Mouse (Mus musculus) spleen, adult 2 months (tissue): ENCODE data around the gene Tsc22d2. TPM values are rescaled to one million over a fixed set of nuclear protein-coding genes. Genes with fewer than 3 reads are reported as not detected.
"Not testable (repeated sequence)": the region's sequence is repeated elsewhere in the genome, so short reads cannot be mapped to it uniquely, and the experiment has no call there.

Source experiments
- DNase-seq, 2 experiments: peaks; one replicate each; pipeline versions ENCODE4 v3.0.0 to v3.0.0-alpha.2; 2012 to 2021; ENCODE audit warnings: low spot score in 2 of 2, low read depth in 1 of 2
- H3K27ac ChIP-seq: fragments of 200-500 bp; 2 replicates; pipeline ENCODE4 v1.5.1; 2012; ENCODE audit warnings: low read length, inconsistent platforms; ENCODE audit not compliant: insufficient read depth
- H3K27me3 ChIP-seq: fragments of 200-500 bp; 2 replicates; pipeline ENCODE4 v1.6.1; 2012; ENCODE audit warnings: mild to moderate bottlenecking, moderate library complexity, low read length, inconsistent platforms; ENCODE audit not compliant: control insufficient read depth, insufficient read depth
- H3K36me3 ChIP-seq: fragments of 200-500 bp; 2 replicates; pipeline ENCODE4 v1.6.1; 2012; ENCODE audit warnings: mild to moderate bottlenecking, low read length, inconsistent platforms; ENCODE audit not compliant: control insufficient read depth, insufficient read depth
- H3K4me1 ChIP-seq: fragments of 200-500 bp; 2 replicates; pipeline ENCODE4 v1.6.1; 2011; ENCODE audit warnings: inconsistent platforms; ENCODE audit not compliant: control insufficient read depth, insufficient read depth, insufficient read length
- H3K4me3 ChIP-seq: fragments of 200-500 bp; 2 replicates; pipeline ENCODE4 v1.5.1; 2011; ENCODE audit warnings: mild to moderate bottlenecking, inconsistent platforms; ENCODE audit not compliant: insufficient read depth, insufficient read length; ENCODE audit errors: extremely low read depth
- CTCF ChIP-seq: fragments of 200-500 bp; IDR thresholded peaks from 2 replicates; pipeline ENCODE4 v1.5.1; 2011; ENCODE audit warnings: mild to moderate bottlenecking, inconsistent platforms; ENCODE audit not compliant: insufficient read depth, insufficient read length, insufficient replicate concordance; ENCODE audit errors: extremely low read depth
- POLR2A ChIP-seq: fragments of 200-500 bp; IDR thresholded peaks from 2 replicates; pipeline ENCODE4 v1.6.1; 2011; ENCODE audit warnings: low read depth, low read length, inconsistent platforms
- WGBS: fragments of 180-500 bp; shearing (Covaris S2); methylation state at CpG from one replicate; pipeline ENCODE4 v1.1.7; 2018; 5-methylcytosine and 5-hydroxymethylcytosine counted together
- polyA plus RNA-seq: library from polyadenylated mRNA; depleted of rRNA; stranded (reverse); fragments of >200 nt; gene quantifications from 2 replicates; pipeline ENCODE4 v1.2.3, GENCODE M21; 2012

Gene Tsc22d2
- polyA plus RNA-seq, 1 experiment, result 12.3 TPM

- H3K27ac ChIP-seq, result no peak overlapping the region
- no peak for DNase-seq
- H3K36me3 ChIP-seq, result peaks cover 4% of the 10 kb centered on the region; the same call in 1 of the 2 replicates
- 87% methylated on average over 3 of the region's 3 CpGs for WGBS
- no peaks in the 10 kb centered on the region for H3K27me3 ChIP-seq
- no peak for TF ChIP-seq CTCF
- TF ChIP-seq POLR2A, result no peak
- H3K4me1 ChIP-seq, result no peaks in the 10 kb centered on the region
- H3K4me3 ChIP-seq, result no peak overlapping the region
Measured at GRCm38 (mm10) chr3:58455255-58455654, 40.7 kb downstream of the Tsc22d2 start.

DNA sequence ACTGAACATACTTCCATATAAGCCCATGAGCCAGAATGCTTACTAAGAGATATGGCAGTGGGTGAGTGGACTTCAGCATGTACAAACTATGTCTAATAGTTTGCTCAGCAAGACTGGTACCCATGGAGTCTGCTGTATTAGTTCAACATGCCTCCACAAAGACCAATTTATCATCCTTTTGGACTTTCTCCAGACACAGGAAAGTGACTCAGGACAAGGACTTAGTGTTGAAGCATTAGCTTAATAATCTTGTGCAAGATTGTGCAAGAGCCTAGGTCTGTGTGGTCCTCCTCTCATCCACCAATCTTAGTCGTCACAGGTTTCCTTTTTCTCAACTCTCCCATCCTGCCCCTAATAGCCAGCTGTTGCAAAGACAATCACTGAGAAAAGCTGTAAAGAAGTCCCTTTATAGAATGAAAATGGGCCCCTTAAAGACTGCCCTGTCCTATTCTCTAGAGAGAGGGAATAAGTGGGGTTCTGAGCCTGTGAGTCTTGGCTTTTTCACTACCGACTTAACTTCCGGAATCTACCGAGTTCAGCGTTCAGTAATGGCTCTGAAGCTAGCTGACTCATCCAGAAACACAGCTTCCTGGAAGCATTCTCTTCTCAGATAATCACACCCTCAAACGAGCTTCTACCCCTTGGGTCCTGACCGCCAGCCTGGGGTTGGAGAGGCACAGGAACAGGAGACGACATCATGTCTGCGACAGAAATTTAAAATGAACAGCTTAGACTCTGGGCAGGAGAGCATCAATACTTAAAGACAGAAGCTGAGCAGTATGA, 55.3 kb downstream of the Tsc22d2 start:
- H3K27ac ChIP-seq, result no peak overlapping the region
- H3K36me3 ChIP-seq, result no peaks in the 10 kb centered on the region
- H3K4me1 ChIP-seq, result no peaks in the 10 kb centered on the region
- no peak for TF ChIP-seq POLR2A
- no peak for TF ChIP-seq CTCF
- H3K27me3 ChIP-seq, result no peaks in the 10 kb centered on the region
- DNase-seq, result no peak
- H3K4me3 ChIP-seq, result no peak overlapping the region
- WGBS, result 27% methylated on average over 9 of the region's 9 CpGs

- not testable (repeated sequence) for H3K4me1 ChIP-seq, DNase-seq
- 96% methylated on average over 1 of the region's 1 CpGs for WGBS
Measured at GRCm38 (mm10) chr3:58475298-58475697, 60.8 kb downstream of the Tsc22d2 start.

DNA sequence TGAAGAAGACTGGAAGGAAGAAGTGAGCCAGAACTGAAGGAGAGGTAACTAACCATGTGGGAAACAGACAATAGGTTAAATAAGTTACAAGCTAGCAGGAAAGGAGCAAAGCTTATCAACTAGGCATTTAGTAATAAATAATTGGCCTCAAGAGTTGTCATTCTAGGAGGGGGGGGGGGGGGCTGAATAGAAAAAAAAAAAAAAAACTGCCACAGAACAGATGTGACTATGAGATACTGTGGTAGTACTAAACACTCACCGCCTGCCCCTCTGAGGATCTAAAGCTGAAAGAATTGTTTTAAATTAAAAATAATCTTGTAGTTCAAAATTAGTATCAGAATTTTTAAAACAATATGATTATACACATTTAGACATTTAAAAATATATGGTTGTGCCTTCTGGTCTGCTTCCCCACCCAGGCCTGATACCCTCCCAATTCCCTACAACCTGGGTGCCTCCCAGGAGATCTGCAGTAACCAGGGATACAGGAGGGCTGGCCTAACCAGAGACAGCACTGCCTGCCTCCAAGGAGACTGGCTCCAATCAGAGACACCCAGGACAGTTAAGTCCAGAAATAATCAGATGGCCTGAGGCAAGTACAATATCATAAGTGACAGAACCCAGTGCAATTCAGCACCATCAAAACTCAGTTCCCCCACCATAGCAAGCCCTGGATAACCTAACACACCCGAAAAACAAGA, 64.4 kb downstream of the Tsc22d2 start:
- Histone ChIP-seq H3K27me3 (no peaks in the 10 kb centered on the region), H3K27ac (no peak overlapping the region), H3K36me3 (no peaks in the 10 kb centered on the region), H3K4me1 (no peaks in the 10 kb centered on the region), H3K4me3 (no peak overlapping the region)
- 90% methylated on average over 2 of the region's 2 CpGs for WGBS
- TF ChIP-seq POLR2A (no peak), CTCF (no peak)
- DNase-seq, result no peak

More at GRCm38 (mm10) chr3:58475298-58475697, 60.8 kb downstream of the Tsc22d2 start:
- not testable (repeated sequence) for H3K27ac ChIP-seq, H3K4me3 ChIP-seq, H3K27me3 ChIP-seq, H3K36me3 ChIP-seq

DNA sequence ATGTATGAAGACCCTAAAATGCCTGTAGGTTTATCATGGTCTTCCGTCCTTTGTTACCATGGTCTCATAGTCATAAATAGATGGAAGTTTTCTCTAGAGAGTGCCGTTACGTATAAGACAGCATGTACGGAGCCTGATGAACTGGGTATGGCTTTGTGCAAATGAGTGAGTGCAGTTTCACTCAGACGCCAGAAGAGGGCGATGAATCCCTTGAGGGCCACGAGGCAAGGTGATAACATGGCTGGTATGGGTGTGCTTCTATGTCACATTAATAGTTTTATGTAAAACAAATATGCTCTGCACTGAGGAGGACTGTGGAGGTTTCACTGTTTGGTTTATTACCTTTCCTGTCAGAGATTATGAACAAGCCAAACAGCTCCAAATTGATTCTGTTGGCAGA, 71.4 kb downstream of the Tsc22d2 start:
- H3K27me3 ChIP-seq, result no peaks in the 10 kb centered on the region
- no peak for DNase-seq
- no peak overlapping the region for H3K27ac ChIP-seq
- peaks cover 2% of the 10 kb centered on the region; the same call in 1 of the 2 replicates for H3K4me1 ChIP-seq
- H3K4me3 ChIP-seq, result no peak overlapping the region
- WGBS, result 77% methylated on average over 7 of the region's 7 CpGs
- TF ChIP-seq CTCF (peak; percentile 44; the same call in 1 of the 2 replicates), POLR2A (no peak)
- H3K36me3 ChIP-seq, result no peaks in the 10 kb centered on the region

GRCm38 (mm10) chr3:58487121-58487520, 72.6 kb downstream of the Tsc22d2 start:
- Histone ChIP-seq H3K27me3 (no peaks in the 10 kb centered on the region), H3K4me3 (no peak overlapping the region), H3K36me3 (no peaks in the 10 kb centered on the region), H3K27ac (no peak overlapping the region), H3K4me1 (peaks cover 2% of the 10 kb centered on the region; the same call in 1 of the 2 replicates)
- TF ChIP-seq CTCF (no peak), POLR2A (no peak)
- WGBS, result 79% methylated on average over 3 of the region's 3 CpGs
- DNase-seq, result no peak
